Mouse (Mus musculus) hindbrain, postnatal 0 days (tissue): ENCODE measurements at regions not wholly inside any gene's neighbourhood (a gene's known extent, or its start where the extent isn't known, plus 50 kb on each side); places are given as distances from the start of the nearest gene placed in this dataset.

Experiments used
- ATAC-seq: fragments of 200-750 bp; cut with Nextera tagmentation; 2 replicates; pipeline ENCODE4 v1.8.0; 2017; ENCODE audit warnings: mild to moderate bottlenecking, moderate TSS enrichment, moderate library complexity
- DNase-seq: peaks from one replicate; pipeline ENCODE4 v3.0.0-alpha.2; 2015; ENCODE audit warnings: low spot score
- H3K27ac ChIP-seq: fragments of 300-500 bp; sonication (generic); 2 replicates; pipeline ENCODE4 v1.5.1; 2014; ENCODE audit warnings: mild to moderate bottlenecking
- H3K27me3 ChIP-seq: fragments of 300-500 bp; sonication (generic); 2 replicates; pipeline ENCODE4 v1.6.1; 2014; ENCODE audit warnings: low read length, mixed read lengths; ENCODE audit not compliant: insufficient read depth
- H3K36me3 ChIP-seq: fragments of 300-500 bp; sonication (generic); 2 replicates; pipeline ENCODE4 v1.6.1; 2014; ENCODE audit warnings: low read length, mixed read lengths; ENCODE audit not compliant: insufficient read depth
- H3K4me1 ChIP-seq: fragments of 300-500 bp; sonication (generic); 2 replicates; pipeline ENCODE4 v1.6.1; 2014; ENCODE audit warnings: antibody characterized with exemption, low read length, mixed read lengths; ENCODE audit not compliant: insufficient read depth
- H3K4me2 ChIP-seq: fragments of 300-500 bp; sonication (generic); 2 replicates; pipeline ENCODE4 v1.6.1; 2014; ENCODE audit warnings: low read depth, mild to moderate bottlenecking, low read length, moderate library complexity, mixed read lengths
- H3K4me3 ChIP-seq: fragments of 300-500 bp; sonication (generic); 2 replicates; pipeline ENCODE4 v1.5.1; 2014; ENCODE audit warnings: low read length
- H3K9ac ChIP-seq: fragments of 300-500 bp; sonication (generic); replicated peaks from 2 replicates; pipeline ENCODE4 v1.6.1; 2014; ENCODE audit warnings: mild to moderate bottlenecking, low read length, moderate library complexity, mixed read lengths
- H3K9me3 ChIP-seq: fragments of 300-500 bp; sonication (generic); 2 replicates; pipeline ENCODE4 v1.6.1; 2016; ENCODE audit warnings: low read length, mixed read lengths
- CTCF ChIP-seq: IDR thresholded peaks from 2 replicates; pipeline ENCODE4 v1.5.1; 2016; ENCODE audit warnings: antibody characterized with exemption, control low read depth, low read depth
- WGBS: fragments of 180-500 bp; shearing (Covaris S2); extraction: QIAGEN DNeasy Blood & Tissue Kit; methylation state at CpG from one replicate; pipeline ENCODE4 v1.1.7; 2014; 5-methylcytosine and 5-hydroxymethylcytosine counted together

DNA sequence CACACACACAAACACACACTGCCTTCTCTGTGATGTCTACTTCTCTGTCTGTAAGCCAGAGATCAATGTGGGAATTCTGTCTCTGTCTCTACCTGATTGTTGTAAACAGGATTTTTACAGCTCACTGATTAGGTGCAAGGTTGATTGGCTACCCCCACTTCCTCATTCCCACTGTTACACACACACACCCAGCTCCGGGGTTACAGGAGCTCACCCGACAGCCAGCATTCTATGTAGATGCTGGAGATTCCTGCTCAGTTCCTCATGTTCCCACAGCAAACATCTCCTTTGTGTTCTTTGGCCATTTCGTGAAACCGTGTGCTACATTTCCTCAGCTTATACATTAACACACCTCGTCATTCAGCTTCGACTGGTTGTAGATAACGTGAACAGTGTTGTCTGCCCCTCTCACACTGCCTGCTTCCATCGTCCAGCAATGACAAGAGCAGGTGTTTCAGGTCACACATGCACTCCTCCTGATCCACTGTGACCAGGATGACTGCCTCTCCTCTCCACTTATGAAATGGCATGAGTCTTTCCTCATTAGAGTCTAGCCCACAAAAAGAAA is 546.6 kb downstream of the Slc16a7 start:
- Histone ChIP-seq H3K4me2 (no peak overlapping the region), H3K27me3 (no peaks in the 10 kb centered on the region), H3K4me3 (no peak overlapping the region), H3K27ac (no peak overlapping the region), H3K36me3 (no peaks in the 10 kb centered on the region), H3K9ac (no peak overlapping the region), H3K9me3 (no peaks in the 10 kb centered on the region), H3K4me1 (no peaks in the 10 kb centered on the region)
- no peak for ATAC-seq
- WGBS: 86% methylated on average over 8 of the region's 8 CpGs
- TF ChIP-seq CTCF: no peak
- no peak for DNase-seq

DNA sequence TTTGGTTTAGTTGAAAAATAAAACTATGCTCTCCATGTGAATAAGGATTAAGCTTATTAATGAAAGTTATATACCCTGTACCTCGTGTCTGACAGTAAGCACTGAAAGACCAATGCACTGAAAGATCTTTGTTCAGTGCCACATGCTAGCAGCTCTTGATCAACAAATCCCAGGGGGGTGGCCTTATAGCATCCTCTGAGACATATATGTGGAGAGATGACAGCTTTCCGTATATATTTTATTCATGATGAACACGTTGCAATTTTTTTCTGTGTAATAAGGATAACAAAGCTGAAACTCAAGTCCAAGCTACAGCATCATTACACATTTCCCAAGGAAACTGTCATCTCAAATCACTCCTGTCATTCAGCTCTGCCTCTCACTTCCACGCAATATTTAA is 555.3 kb downstream of the Slc16a7 start:
- no peaks in the 10 kb centered on the region for H3K9me3 ChIP-seq
- H3K27ac ChIP-seq: no peak overlapping the region
- ATAC-seq (no peak), DNase-seq (no peak)
- H3K4me1 ChIP-seq: no peaks in the 10 kb centered on the region
- no peak overlapping the region for H3K4me3 ChIP-seq
- no peak for TF ChIP-seq CTCF
- WGBS: 59% methylated on average over 4 of the region's 4 CpGs
- H3K36me3 ChIP-seq: no peaks in the 10 kb centered on the region
- no peak overlapping the region for H3K9ac ChIP-seq
- H3K4me2 ChIP-seq: no peak overlapping the region
- H3K27me3 ChIP-seq: no peaks in the 10 kb centered on the region

DNA sequence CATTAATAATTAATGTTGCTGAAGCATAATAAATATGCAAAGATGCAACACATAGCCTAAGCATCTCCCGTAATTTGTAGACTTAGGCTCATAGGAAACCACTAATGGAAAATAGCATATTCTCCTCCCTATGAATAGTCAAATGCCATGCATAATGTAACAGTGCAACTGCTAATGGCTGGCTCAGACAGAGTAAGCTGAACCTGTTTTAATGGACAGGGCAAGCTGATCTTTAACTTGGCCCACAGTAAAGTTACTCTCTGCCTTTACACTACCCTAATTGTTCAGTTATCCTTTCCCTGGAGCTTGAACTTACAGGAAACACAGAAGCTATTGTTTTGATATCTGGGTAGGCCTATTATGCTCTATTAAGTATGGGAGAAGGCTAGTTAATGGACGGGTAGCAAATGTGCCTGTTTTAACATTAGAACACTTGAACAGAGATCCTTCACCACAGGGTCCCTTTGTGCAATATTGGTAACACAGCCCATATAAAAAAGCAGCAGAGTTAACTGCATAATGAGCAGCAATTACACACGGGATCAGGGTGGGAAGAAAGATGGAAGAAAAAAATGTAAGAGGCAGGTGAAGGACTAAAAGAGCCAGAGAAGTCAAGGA is 585.2 kb downstream of the Slc16a7 start:
- Histone ChIP-seq H3K27me3 (no peaks in the 10 kb centered on the region), H3K9me3 (no peaks in the 10 kb centered on the region), H3K36me3 (no peaks in the 10 kb centered on the region), H3K4me1 (no peaks in the 10 kb centered on the region), H3K4me3 (no peak overlapping the region), H3K9ac (no peak overlapping the region), H3K4me2 (no peak overlapping the region), H3K27ac (no peak overlapping the region)
- WGBS: 46% methylated on average over 3 of the region's 3 CpGs
- TF ChIP-seq CTCF: no peak
- DNase-seq (no peak), ATAC-seq (no peak)
